Mouse (Mus musculus) embryonic facial prominence, embryonic 12.5 days (tissue): ENCODE data around the gene Map6. TPM values are rescaled to one million over a fixed set of nuclear protein-coding genes. Genes with fewer than 3 reads are reported as not detected.

Experiments
- ATAC-seq: fragments of 200-750 bp; cut with Nextera tagmentation; 2 replicates; pipeline ENCODE4 v1.8.0; 2017; ENCODE audit not compliant: insufficient number of reproducible peaks, insufficient read depth, low FRiP score, low TSS enrichment
- H3K27ac ChIP-seq: fragments of 300-500 bp; sonication (generic); 2 replicates; pipeline ENCODE4 v1.5.1; 2016; ENCODE audit warnings: mild to moderate bottlenecking
- H3K27me3 ChIP-seq: fragments of 300-500 bp; sonication (generic); 2 replicates; pipeline ENCODE4 v1.6.1; 2016; ENCODE audit warnings: mild to moderate bottlenecking, moderate library complexity
- H3K36me3 ChIP-seq: fragments of 300-500 bp; sonication (generic); 2 replicates; pipeline ENCODE4 v1.6.1; 2016; ENCODE audit warnings: mild to moderate bottlenecking
- H3K4me1 ChIP-seq: fragments of 300-500 bp; sonication (generic); 2 replicates; pipeline ENCODE4 v1.6.1; 2016
- H3K4me2 ChIP-seq: fragments of 300-500 bp; sonication (generic); replicated peaks from 2 replicates; pipeline ENCODE4 v1.6.1; 2016; ENCODE audit warnings: mild to moderate bottlenecking, moderate library complexity
- H3K4me3 ChIP-seq: fragments of 300-500 bp; sonication (generic); 2 replicates; pipeline ENCODE4 v1.5.1; 2016; ENCODE audit warnings: mild to moderate bottlenecking
- H3K9ac ChIP-seq: fragments of 300-500 bp; sonication (generic); 2 replicates; pipeline ENCODE4 v1.6.1; 2016; ENCODE audit warnings: mild to moderate bottlenecking, moderate library complexity
- H3K9me3 ChIP-seq: fragments of 300-500 bp; sonication (generic); 2 replicates; pipeline ENCODE4 v1.6.1; 2016; ENCODE audit warnings: mild to moderate bottlenecking, moderate library complexity
- WGBS: fragments of 180-500 bp; shearing (Covaris S2); methylation state at CpG from one replicate; pipeline ENCODE4 v1.1.7; 2016; 5-methylcytosine and 5-hydroxymethylcytosine counted together
- polyA plus RNA-seq: library from polyadenylated mRNA; unstranded; fragments of >200 nt; fragmentation: Nextera tagmentation; extraction: Ambion mirVana; gene quantifications from 2 replicates; pipeline ENCODE4 v1.2.1, GENCODE M21; 2016

Gene Map6
- polyA plus RNA-seq, 1 experiment from 2014 or later: 12.6 TPM

DNA sequence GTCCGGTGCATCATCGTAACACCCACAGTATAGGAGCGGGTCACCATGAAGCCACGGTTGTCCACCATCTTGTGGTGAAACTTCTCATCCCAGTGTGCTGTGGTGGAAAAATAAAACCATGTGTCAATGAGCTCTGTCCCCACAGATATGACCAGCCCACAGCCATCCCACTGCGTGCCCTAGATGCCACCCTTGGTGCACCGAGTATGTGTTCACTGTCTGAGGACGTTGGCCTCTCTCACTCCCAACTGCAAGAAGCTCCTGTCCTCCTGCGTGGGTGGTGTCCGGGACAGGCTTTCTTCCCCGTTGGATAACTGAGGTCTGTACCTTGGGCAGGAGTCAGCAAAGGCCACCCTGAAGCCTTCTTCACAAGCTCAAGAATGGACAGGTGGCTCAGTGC, 80.0 kb downstream of the Map6 start:
- Histone ChIP-seq H3K4me2 (no peak overlapping the region), H3K36me3 (peaks cover 72% of the 10 kb centered on the region)
- 94% methylated on average over 10 of the region's 10 CpGs for WGBS

DNA sequence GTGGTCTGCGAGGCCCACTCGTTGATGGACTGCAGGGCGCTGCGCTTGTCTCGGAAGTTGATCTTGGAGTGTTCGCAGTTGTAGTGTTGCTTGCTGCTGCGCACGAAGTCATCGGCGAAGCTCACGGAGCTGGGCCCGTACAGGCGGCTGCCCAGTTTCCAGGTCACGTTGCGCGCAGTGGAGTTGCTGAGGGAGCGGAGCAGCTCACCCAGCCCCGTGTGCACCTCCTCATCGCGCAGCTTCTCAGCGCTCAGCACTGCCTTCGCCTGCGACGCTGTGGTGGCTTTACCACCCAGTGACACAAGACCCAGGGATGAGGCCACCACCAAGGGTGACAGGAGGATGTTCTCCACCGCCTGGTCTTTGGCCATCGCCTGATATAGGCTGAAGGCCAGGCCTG, 81.6 kb downstream of the Map6 start:
- H3K36me3 ChIP-seq: peaks cover 64% of the 10 kb centered on the region

More for the DNA sequence above, 80.0 kb downstream of the Map6 start:
- no peaks in the 10 kb centered on the region for H3K9me3 ChIP-seq
- peaks cover 25% of the 10 kb centered on the region for H3K4me1 ChIP-seq
- no peak overlapping the region for H3K4me3 ChIP-seq
- H3K27me3 ChIP-seq: no peaks in the 10 kb centered on the region
- no peak overlapping the region for H3K9ac ChIP-seq
- no peak overlapping the region for H3K27ac ChIP-seq
- no peak for ATAC-seq

DNA sequence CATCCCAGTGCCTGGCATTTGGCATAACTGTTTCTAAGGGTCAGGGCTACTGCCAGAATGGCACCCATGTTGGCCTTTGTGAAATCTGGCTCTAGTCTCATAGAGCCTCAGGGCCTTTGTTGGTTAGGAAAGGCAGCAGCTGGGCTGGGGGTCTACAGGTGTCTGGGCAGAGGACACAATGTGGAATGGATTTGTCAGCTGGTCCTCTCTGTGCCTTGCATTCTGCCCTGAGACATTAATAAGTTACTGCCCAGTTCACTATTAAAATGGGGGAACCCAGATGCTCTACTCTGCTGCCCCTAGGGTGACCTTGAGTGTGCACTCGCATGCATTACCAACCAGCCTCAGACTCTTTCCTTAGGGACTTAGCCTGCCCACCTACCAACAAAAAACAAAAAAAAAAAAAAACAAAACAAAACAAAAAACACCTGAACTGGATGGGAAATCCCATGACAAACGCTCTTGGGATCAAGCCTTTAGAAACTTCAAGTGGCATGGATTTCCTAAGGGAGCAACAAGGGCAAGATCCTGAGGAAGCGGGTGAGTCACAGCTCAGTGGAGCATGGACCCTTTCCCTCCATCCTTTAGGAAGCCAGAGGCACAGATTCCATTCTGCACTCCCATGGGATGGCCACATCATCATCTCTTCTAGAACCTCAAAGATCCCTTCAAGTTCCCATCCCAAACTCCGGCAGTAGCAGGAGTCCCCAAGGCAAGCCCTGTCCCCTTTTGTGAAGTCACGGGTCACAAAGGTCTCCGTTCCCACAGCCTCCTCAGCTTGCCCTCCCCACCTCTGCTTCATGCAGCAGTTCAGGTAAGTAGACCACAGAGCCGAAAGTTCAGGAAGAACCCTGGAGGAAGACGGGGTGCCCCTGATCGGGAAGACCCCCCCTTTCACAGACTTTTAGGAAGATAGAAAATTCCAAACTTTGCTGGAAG, 82.8 kb downstream of the Map6 start:
- Histone ChIP-seq H3K4me1 (peaks cover 43% of the 10 kb centered on the region), H3K27ac (peak overlapping the region; percentile 99; the same call in 1 of the 2 replicates), H3K9ac (peak overlapping the region; percentile 98), H3K36me3 (peaks cover 53% of the 10 kb centered on the region), H3K27me3 (no peaks in the 10 kb centered on the region), H3K9me3 (no peaks in the 10 kb centered on the region), H3K4me3 (peak overlapping the region; percentile 80), H3K4me2 (peak overlapping the region; percentile 86)
- 64% methylated on average over 9 of the region's 9 CpGs for WGBS
- no peak for ATAC-seq

More for the DNA sequence above, 81.6 kb downstream of the Map6 start:
- H3K9me3 ChIP-seq: no peaks in the 10 kb centered on the region
- no peak overlapping the region for H3K4me3 ChIP-seq
- no peak for ATAC-seq
- no peak overlapping the region for H3K4me2 ChIP-seq
- no peaks in the 10 kb centered on the region for H3K27me3 ChIP-seq
- H3K4me1 ChIP-seq: peaks cover 33% of the 10 kb centered on the region
- 96% methylated on average over 26 of the region's 26 CpGs for WGBS
- H3K27ac ChIP-seq: no peak overlapping the region
- no peak overlapping the region for H3K9ac ChIP-seq

GRCm38 (mm10) chr7:99351104-99351801, 84.0 kb downstream of the Map6 start:
- H3K9ac ChIP-seq: peak overlapping the region; percentile 98
- WGBS: under 1% methylated on average over 12 of the region's 12 CpGs
- peak overlapping the region; percentile 80 for H3K4me3 ChIP-seq
- no peak for ATAC-seq
- peaks cover 52% of the 10 kb centered on the region for H3K4me1 ChIP-seq
- peak overlapping the region; percentile 86 for H3K4me2 ChIP-seq
- H3K9me3 ChIP-seq: no peaks in the 10 kb centered on the region
- peaks cover 43% of the 10 kb centered on the region for H3K36me3 ChIP-seq
- peak overlapping the region; percentile 99 for H3K27ac ChIP-seq
- no peaks in the 10 kb centered on the region for H3K27me3 ChIP-seq

GRCm38 (mm10) chr7:99351802-99352517, 84.7 kb downstream of the Map6 start:
- peak overlapping the region; percentile 80 for H3K4me3 ChIP-seq
- H3K27ac ChIP-seq: peak overlapping the region; percentile 99
- H3K27me3 ChIP-seq: no peaks in the 10 kb centered on the region
- H3K4me2 ChIP-seq: peak overlapping the region; percentile 86
- H3K9me3 ChIP-seq: no peaks in the 10 kb centered on the region
- H3K9ac ChIP-seq: peak overlapping the region; percentile 98
- WGBS: under 1% methylated on average over 18 of the region's 18 CpGs
- no peak for ATAC-seq
- H3K36me3 ChIP-seq: peaks cover 36% of the 10 kb centered on the region
- peaks cover 60% of the 10 kb centered on the region for H3K4me1 ChIP-seq

DNA sequence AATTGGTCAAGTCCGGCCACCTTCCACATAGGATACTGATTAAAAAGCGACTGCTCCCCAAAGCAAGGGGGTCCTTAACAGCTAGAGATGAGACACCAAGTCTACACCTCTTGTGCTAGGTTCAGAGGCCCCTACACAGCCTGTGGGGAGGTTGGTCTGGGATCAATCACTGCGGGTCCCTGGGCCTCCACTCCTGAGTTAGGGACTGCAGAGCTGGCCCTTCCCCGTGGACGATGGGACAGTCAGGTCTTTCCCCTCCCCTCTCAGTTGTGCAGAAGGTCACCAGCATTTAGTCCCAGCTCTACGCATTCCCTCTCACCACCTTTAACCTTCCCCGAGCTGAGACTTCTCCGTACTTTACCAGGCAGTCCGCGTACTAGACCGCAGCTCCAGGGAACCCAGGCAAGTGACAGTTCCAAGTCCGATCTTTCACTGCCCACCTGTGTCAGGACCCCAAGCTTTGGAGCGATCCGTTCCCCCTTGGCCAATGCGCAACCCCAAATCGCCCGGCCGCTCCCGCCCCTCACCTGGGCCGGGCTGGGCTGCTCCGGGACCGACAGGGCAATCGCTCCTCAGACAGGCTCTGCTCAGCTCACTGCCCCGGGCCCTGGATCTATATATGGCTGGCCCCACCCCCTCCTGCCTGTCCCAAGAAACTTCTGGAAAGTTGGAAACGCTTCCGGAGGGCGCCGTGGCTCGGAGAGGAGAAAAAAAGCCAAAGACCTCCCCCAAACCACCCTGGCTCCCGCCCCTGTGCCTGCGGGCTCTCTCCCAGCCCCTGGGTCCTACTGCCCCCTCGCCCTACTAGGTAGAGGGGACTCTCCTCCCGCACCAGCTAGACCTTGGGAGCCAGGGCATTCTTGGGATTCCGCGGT, 85.5 kb downstream of the Map6 start, which contains the start of gene Serpinh1:
Gene Serpinh1, minus strand, starts transcription at position 714 of the 875 bp plus-strand sequence.
- Histone ChIP-seq H3K27ac (peak within 1 kb of the TSS; percentile 99), H3K27me3 (no peaks in the 10 kb centered on the region), H3K9ac (peak within 1 kb of the TSS; percentile 98), H3K9me3 (no peaks in the 10 kb centered on the region), H3K4me2 (peak within 1 kb of the TSS; percentile 86), H3K4me3 (peak within 1 kb of the TSS; percentile 80), H3K36me3 (peaks cover 28% of the 10 kb centered on the region), H3K4me1 (peaks cover 66% of the 10 kb centered on the region)
- peak; percentile 85 for ATAC-seq
- WGBS: under 1% methylated on average over 35 of the region's 35 CpGs

- WGBS: 3% methylated on average over 7 of the region's 7 CpGs
- ATAC-seq: no peak
- Histone ChIP-seq H3K9me3 (no peaks in the 10 kb centered on the region), H3K27me3 (no peaks in the 10 kb centered on the region), H3K4me3 (peak overlapping the region; percentile 8; the same call in 1 of the 2 replicates), H3K4me1 (peaks cover 56% of the 10 kb centered on the region), H3K36me3 (0 out of 2 replicates have a peak, but pooled peaks cover under 1% of the 10 kb centered on the region), H3K4me2 (peak overlapping the region; percentile 45), H3K27ac (peak overlapping the region; percentile 99), H3K9ac (peak overlapping the region; percentile 48)
Measured at GRCm38 (mm10) chr7:99355731-99356131, 88.5 kb downstream of the Map6 start.

DNA sequence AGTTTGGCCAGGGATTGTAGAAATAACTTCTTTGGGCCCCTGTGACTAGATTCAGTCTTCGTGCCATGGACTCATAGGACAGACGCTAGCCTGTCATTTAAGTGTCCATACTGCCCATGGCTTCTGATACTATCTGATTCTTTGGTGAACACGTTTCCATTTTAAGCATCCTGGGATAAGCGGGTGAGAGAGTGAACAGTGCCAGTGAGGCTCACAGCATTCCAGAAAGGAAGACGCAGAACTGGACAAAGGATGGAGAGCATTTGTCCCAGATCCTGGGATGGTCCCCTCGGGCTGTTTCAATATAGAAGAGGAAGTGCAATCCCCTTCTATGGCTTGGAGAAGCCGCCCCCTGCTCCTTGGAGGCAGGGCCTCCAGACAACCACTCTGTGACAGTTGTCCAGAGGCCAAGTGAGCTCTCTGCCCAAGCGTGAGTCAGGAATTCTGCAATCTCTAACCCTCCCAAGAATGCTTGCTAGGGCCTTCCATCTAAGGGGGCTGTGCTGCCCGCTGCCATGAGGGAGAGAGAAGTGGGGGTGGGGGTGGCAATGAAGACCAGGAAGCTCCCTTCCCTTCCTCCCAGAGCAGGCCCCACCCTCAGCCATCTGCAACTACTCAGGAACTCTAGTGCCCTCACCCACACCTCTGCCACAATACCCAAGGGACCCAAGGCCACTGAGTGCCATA, 89.1 kb downstream of the Map6 start:
- Histone ChIP-seq H3K27me3 (no peaks in the 10 kb centered on the region), H3K27ac (peak overlapping the region; percentile 99), H3K4me2 (peak overlapping the region; percentile 45), H3K36me3 (no peaks in the 10 kb centered on the region), H3K9ac (peak overlapping the region; percentile 48), H3K9me3 (no peaks in the 10 kb centered on the region), H3K4me3 (peak overlapping the region; percentile 8; the same call in 1 of the 2 replicates), H3K4me1 (peaks cover 58% of the 10 kb centered on the region)
- ATAC-seq: no peak
- WGBS: 20% methylated on average over 9 of the region's 9 CpGs

DNA sequence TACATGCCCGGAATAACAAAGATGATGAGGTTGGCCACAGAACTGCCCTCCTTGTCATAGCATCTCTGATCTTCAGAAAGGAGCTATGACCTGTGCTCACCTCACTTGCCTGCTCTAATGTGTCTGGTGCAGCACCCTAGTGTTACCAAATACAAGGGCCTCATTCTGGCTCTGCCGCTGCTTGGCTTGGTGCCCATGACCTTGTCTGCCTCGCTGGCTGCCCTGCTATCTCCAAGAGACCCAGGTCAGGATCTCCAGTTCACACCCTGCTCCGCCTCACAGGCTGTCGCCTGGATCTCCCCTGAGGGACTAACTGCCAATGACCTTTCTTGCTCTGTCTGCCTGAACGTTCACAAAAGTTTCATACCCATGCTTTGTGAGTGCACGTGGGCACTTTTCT, 90.0 kb downstream of the Map6 start:
- no peak for ATAC-seq
- Histone ChIP-seq H3K4me2 (no peak overlapping the region), H3K36me3 (no peaks in the 10 kb centered on the region), H3K27me3 (no peaks in the 10 kb centered on the region), H3K27ac (peak overlapping the region; percentile 99), H3K9me3 (no peaks in the 10 kb centered on the region), H3K9ac (no peak overlapping the region), H3K4me3 (no peak overlapping the region), H3K4me1 (peaks cover 62% of the 10 kb centered on the region)
- WGBS: 59% methylated on average over 7 of the region's 7 CpGs

GRCm38 (mm10) chr7:99358371-99358770, 91.1 kb downstream of the Map6 start:
- ATAC-seq: no peak
- Histone ChIP-seq H3K9ac (no peak overlapping the region), H3K4me1 (peaks cover 59% of the 10 kb centered on the region), H3K4me3 (no peak overlapping the region), H3K36me3 (no peaks in the 10 kb centered on the region), H3K27me3 (no peaks in the 10 kb centered on the region), H3K4me2 (no peak overlapping the region), H3K9me3 (no peaks in the 10 kb centered on the region), H3K27ac (no peak overlapping the region; the same call in 1 of the 2 replicates)
- WGBS: 89% methylated on average over 8 of the region's 8 CpGs
